Mouse (Mus musculus) ES-E14 (cell line): ENCODE measurements around the gene Elob. TPM values are rescaled to one million over a fixed set of nuclear protein-coding genes. Genes with fewer than 3 reads are reported as not detected.

Source experiments
- DNase-seq: peaks from one replicate; pipeline ENCODE4 v3.0.0-alpha.2; 2013; ENCODE audit warnings: low read depth, low spot score
- H3K27ac ChIP-seq: 2 replicates; pipeline ENCODE4 v1.5.1; 2012; ENCODE audit warnings: low read depth, mild to moderate bottlenecking, low read length, moderate library complexity, mixed read lengths; ENCODE audit not compliant: poor library complexity, insufficient read depth, severe bottlenecking
- H3K36me3 ChIP-seq: 2 replicates; pipeline ENCODE4 v1.6.1; 2012; ENCODE audit warnings: mild to moderate bottlenecking, low read length, moderate library complexity, mixed read lengths; ENCODE audit not compliant: control insufficient read depth, poor library complexity, insufficient read depth, severe bottlenecking
- H3K4me1 ChIP-seq, 2 experiments: fragments of 150-350 bp in 1 of 2; sonication (generic) in 1 of 2; 2 replicates each; pipeline ENCODE4 v1.6.1; 2012; ENCODE audit warnings: low read length in 2 of 2, mild to moderate bottlenecking in 1 of 2, mixed read lengths in 1 of 2; ENCODE audit not compliant: control insufficient read depth in 2 of 2, insufficient read depth in 2 of 2, poor library complexity in 1 of 2
- H3K4me3 ChIP-seq, 2 experiments: fragments of 150-350 bp in 1 of 2; sonication (generic) in 1 of 2; 2 replicates each; pipeline ENCODE4 v1.5.1; 2012; ENCODE audit warnings: low read length in 2 of 2, low read depth in 1 of 2, mild to moderate bottlenecking in 1 of 2, mixed read lengths in 1 of 2; ENCODE audit not compliant: insufficient read depth in 1 of 2, poor library complexity in 1 of 2, severe bottlenecking in 1 of 2
- H3K9ac ChIP-seq: 2 replicates; pipeline ENCODE4 v1.6.1; 2012; ENCODE audit warnings: low read depth, mild to moderate bottlenecking, low read length, mixed read lengths; ENCODE audit not compliant: poor library complexity, insufficient read depth, severe bottlenecking
- H3K9me3 ChIP-seq: fragments of 150-350 bp; sonication (generic); 2 replicates; pipeline ENCODE4 v1.6.1; 2012; ENCODE audit warnings: low read depth, mild to moderate bottlenecking, low read length; ENCODE audit not compliant: control insufficient read depth, insufficient read depth
- CHD2 ChIP-seq: IDR thresholded peaks from 2 replicates; pipeline ENCODE4 v1.6.1; 2014; ENCODE audit warnings: mild to moderate bottlenecking, low read depth, low read length, inconsistent platforms
- HCFC1 ChIP-seq: IDR thresholded peaks from 2 replicates; pipeline ENCODE4 v1.6.1; 2012; ENCODE audit warnings: low read length, inconsistent platforms, borderline replicate concordance; ENCODE audit not compliant: insufficient read depth
- MAFK ChIP-seq: IDR thresholded peaks from 2 replicates; pipeline ENCODE4 v1.6.1; 2014; ENCODE audit warnings: mild to moderate bottlenecking, low read depth, low read length, inconsistent platforms; ENCODE audit not compliant: insufficient read depth
- ZC3H11A ChIP-seq: IDR thresholded peaks from 2 replicates; pipeline ENCODE4 v1.6.1; 2012; ENCODE audit warnings: low read depth, mild to moderate bottlenecking, inconsistent platforms, low read length, borderline replicate concordance
- ZNF384 ChIP-seq: IDR thresholded peaks from 2 replicates; pipeline ENCODE4 v1.6.1; 2012; ENCODE audit warnings: low read depth, low read length, inconsistent platforms
- in situ Hi-C, 2 experiments: fragments of 600-800 bp; cut with MboI; formaldehyde crosslinking; loops; one replicate each; pipeline ENCODE4 v1.15.1; 2025; ENCODE audit warnings: low sequenced_read_pairs in 2 of 2, inconsistent platforms in 1 of 2; ENCODE audit not compliant: unreplicated experiment in 2 of 2
- total RNA-seq: library from RNA; depleted of rRNA; stranded (reverse); fragments of 300-350 nt; gene quantifications from 2 replicates; pipeline ENCODE4 v1.2.3, GENCODE M21; 2012

Gene Elob
- total RNA-seq, 1 experiment, result 726 TPM

DNA sequence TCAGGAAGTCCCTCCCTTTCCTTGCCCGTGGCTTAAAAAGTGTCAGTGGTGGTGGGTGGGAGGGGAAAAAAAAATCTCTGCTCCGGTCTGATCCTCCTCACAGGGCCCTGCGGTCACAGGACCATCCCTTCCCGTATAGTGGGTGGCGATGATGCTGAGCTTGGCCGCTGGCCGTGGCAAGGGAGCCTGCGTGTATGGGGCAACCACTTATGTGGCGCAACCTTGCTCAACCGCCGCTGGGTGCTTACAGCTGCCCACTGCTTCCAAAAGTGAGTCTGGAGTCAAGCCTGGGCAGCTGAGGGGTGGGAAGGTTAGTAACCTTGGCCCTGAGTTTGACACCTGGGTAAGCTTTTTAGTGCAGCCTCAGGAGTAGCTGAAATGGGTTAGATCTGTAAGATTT lies 39.6 kb upstream of the Elob start:
- TF ChIP-seq HCFC1 (no peak), MAFK (no peak), ZNF384 (no peak), CHD2 (no peak), ZC3H11A (no peak)
- no peak overlapping the region for H3K4me3 ChIP-seq
- no peak for DNase-seq
- peaks cover 0 to 2% of the 10 kb centered on the region in 2 experiments; a peak in 1 of 4 replicates for H3K4me1 ChIP-seq
- no peaks in the 10 kb centered on the region for H3K9me3 ChIP-seq
- no peak overlapping the region for H3K9ac ChIP-seq
- H3K36me3 ChIP-seq, result no peaks in the 10 kb centered on the region
- no peak overlapping the region for H3K27ac ChIP-seq
- in situ Hi-C loops, result no loop called here

- in situ Hi-C loops, result no loop called here
- H3K4me1 ChIP-seq, result peaks cover 0 to 2% of the 10 kb centered on the region in 2 experiments; a peak in 1 of 4 replicates
These were observed 38.8 kb upstream of the Elob start, which contains the start of gene Prss21 for GRCm38 (mm10) chr17:23867756-23868155. Gene Prss21, plus strand, starts transcription at chr17:23868056.

DNA sequence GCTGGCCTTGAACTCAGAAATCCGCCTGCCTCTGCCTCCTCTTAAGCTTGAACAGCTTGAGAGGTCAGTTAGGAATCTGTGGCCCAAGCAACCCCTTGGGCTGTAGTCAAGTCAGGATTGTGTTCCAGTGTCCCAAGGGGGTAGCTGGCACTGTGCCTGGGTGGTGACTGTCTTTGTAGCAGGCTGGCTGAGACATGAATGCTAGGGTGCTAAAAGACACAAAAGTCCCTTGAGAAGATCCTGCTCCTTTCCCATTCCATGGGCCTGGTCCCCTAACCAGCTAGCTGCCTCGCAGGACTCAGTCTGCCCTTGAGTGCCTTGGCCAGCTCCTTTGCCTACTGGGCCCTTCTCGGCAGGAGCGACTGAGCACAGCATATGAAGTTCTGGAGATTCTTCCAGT lies 34.0 kb upstream of the Elob start:
- no peaks in the 10 kb centered on the region for H3K4me1 ChIP-seq
- TF ChIP-seq ZNF384, result no peak
- TF ChIP-seq MAFK, result no peak
- TF ChIP-seq CHD2, result no peak
- no peak for TF ChIP-seq ZC3H11A
- DNase-seq, result no peak
- no peak overlapping the region for H3K27ac ChIP-seq
- no peak overlapping the region for H3K4me3 ChIP-seq
- H3K9ac ChIP-seq, result no peak overlapping the region
- no peaks in the 10 kb centered on the region for H3K36me3 ChIP-seq
- in situ Hi-C loops, result no loop called here
- H3K9me3 ChIP-seq, result no peaks in the 10 kb centered on the region

More at GRCm38 (mm10) chr17:23867756-23868155, 38.8 kb upstream of the Elob start, which contains the start of gene Prss21:
- Histone ChIP-seq H3K27ac (no peak within 1 kb of the TSS), H3K9ac (no peak within 1 kb of the TSS), H3K4me3 (peak within 1 kb of the TSS in 1 of 2 experiments; percentile 17; a peak in 1 of 4 replicates), H3K9me3 (no peaks in the 10 kb centered on the region), H3K36me3 (no peaks in the 10 kb centered on the region)
- DNase-seq, result no peak
- TF ChIP-seq HCFC1 (no peak), MAFK (no peak), CHD2 (no peak), ZC3H11A (no peak), ZNF384 (no peak)

DNA sequence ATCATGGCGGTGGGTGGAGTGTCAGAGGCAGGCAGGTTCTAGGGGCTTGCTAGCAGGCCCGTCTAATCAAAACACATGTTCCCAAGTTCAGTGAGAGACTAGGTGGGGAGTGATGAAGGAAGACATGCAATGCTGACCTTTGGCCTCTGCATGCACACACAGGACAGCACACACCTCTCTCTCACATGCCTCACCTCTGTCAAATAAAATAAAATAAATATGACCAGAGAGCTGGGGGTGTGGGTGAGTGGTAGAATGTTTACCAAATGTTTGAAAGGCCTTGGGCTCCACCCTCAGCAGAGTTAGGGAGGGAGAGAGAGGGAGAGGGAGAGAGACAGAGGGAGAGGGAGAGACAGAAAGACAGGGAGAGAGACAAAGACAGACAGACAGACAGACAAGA lies 29.0 kb upstream of the Elob start:
- in situ Hi-C loops, result no loop called here
- no peaks in the 10 kb centered on the region for H3K36me3 ChIP-seq
- no peak for TF ChIP-seq MAFK
- no peak for TF ChIP-seq ZNF384
- TF ChIP-seq CHD2, result no peak
- TF ChIP-seq HCFC1, result no peak
- no peak for TF ChIP-seq ZC3H11A
- no peaks in the 10 kb centered on the region for H3K9me3 ChIP-seq
- H3K9ac ChIP-seq, result no peak overlapping the region
- H3K4me1 ChIP-seq, result no peaks in the 10 kb centered on the region
- no peak overlapping the region for H3K4me3 ChIP-seq
- DNase-seq, result no peak
- H3K27ac ChIP-seq, result no peak overlapping the region

DNA sequence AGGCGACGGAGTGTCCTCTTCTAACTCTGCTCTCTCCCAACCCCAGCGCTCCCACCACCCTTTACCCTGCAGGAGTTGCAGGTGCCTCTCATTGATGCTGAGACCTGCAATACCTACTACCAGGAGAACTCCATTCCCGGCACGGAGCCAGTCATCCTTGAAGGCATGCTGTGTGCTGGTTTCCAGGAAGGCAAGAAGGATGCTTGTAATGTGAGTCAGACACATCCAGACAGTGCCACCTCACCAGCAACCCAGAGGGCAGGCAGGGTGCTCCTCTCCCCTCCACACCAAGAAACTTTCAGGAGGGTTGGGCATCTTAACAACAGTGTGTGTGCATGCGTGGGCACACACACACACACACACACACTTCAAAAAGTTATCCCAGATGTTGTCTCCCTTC lies 28.3 kb upstream of the Elob start:
- TF ChIP-seq CHD2 (no peak), MAFK (no peak), HCFC1 (no peak), ZNF384 (no peak), ZC3H11A (no peak)

More for the DNA sequence above, 28.3 kb upstream of the Elob start:
- Histone ChIP-seq H3K9me3 (no peaks in the 10 kb centered on the region), H3K4me3 (no peak overlapping the region), H3K9ac (no peak overlapping the region), H3K4me1 (no peaks in the 10 kb centered on the region), H3K36me3 (no peaks in the 10 kb centered on the region), H3K27ac (no peak overlapping the region)
- no peak for DNase-seq
- in situ Hi-C loops, result no loop called here
